Mouse (Mus musculus): ENCODE measurements around the gene Spg20. TPM values are rescaled to one million over a fixed set of nuclear protein-coding genes. Genes with fewer than 3 reads are reported as not detected.

The Spg20 gene
- polyA plus RNA-seq, 1 experiment: 9.0 TPM

DNA sequence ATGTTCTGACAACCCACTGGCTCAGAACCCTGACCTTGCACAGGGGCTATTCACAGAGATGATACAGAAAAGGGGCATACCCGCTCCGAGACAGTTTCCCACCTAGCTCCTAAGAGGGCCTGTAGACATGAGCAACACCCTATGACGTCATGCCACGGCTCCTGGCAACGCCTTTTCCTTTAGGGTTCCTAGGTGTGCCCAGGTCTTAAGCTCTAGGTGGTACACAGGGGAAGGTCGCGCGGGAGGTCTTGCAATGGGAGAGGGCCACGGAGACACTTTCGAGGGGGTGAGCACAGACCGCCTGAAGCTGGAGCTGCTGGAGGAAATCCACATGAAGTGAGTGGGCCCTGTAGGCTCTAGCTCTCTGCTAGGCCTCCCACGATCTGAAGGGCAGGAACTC lies 27.9 kb downstream of the Spg20 start:
- no peaks in the 10 kb centered on the region for H3K4me1 ChIP-seq (replicated peaks; ENCODE audit: control insufficient read depth, insufficient read depth, low read length)
- 95% methylated on average over 12 of the region's 12 CpGs for WGBS
- H3K27me3 ChIP-seq (ENCODE audit: control insufficient read depth, insufficient read depth, low read length): no peaks in the 10 kb centered on the region
- no peaks in the 10 kb centered on the region for H3K36me3 ChIP-seq (ENCODE audit: control insufficient read depth, insufficient read depth, low read length)
- H3K27ac ChIP-seq (ENCODE audit: control insufficient read depth, insufficient read depth, low read length): no peak overlapping the region
- no peak for DNase-seq
- TF ChIP-seq POLR2A (IDR thresholded peaks at IDR 0.05; ENCODE audit: control insufficient read depth, extremely low read depth, insufficient read depth, low read length, poor library complexity) (no peak), CTCF (IDR thresholded peaks at IDR 0.05; ENCODE audit: borderline replicate concordance, control insufficient read depth, extremely low read depth, insufficient read depth, low read length, poor library complexity) (no peak)
- no peak overlapping the region for H3K4me3 ChIP-seq (ENCODE audit: control insufficient read depth, insufficient read depth, low read length)

- Histone ChIP-seq H3K4me3 (ENCODE audit: control insufficient read depth, insufficient read depth, low read length) (no peak overlapping the region), H3K27ac (ENCODE audit: control insufficient read depth, insufficient read depth, low read length) (no peak overlapping the region), H3K4me1 (replicated peaks; ENCODE audit: control insufficient read depth, insufficient read depth, low read length) (no peaks in the 10 kb centered on the region), H3K27me3 (ENCODE audit: control insufficient read depth, insufficient read depth, low read length) (no peaks in the 10 kb centered on the region), H3K36me3 (ENCODE audit: control insufficient read depth, insufficient read depth, low read length) (no peaks in the 10 kb centered on the region)
- DNase-seq: no peak
- TF ChIP-seq CTCF (IDR thresholded peaks at IDR 0.05; ENCODE audit: borderline replicate concordance, control insufficient read depth, extremely low read depth, insufficient read depth, low read length, poor library complexity) (no peak), POLR2A (IDR thresholded peaks at IDR 0.05; ENCODE audit: control insufficient read depth, extremely low read depth, insufficient read depth, low read length, poor library complexity) (no peak)
- 94% methylated on average over 2 of the region's 2 CpGs for WGBS
These were observed 29.5 kb downstream of the Spg20 start for GRCm38 (mm10) chr3:55141401-55141800.

GRCm38 (mm10) chr3:55144916-55145315 lies 33.0 kb downstream of the Spg20 start:
- TF ChIP-seq POLR2A (IDR thresholded peaks at IDR 0.05; ENCODE audit: control insufficient read depth, extremely low read depth, insufficient read depth, low read length, poor library complexity) (no peak), CTCF (IDR thresholded peaks at IDR 0.05; ENCODE audit: borderline replicate concordance, control insufficient read depth, extremely low read depth, insufficient read depth, low read length, poor library complexity) (no peak)
- Histone ChIP-seq H3K27me3 (ENCODE audit: control insufficient read depth, insufficient read depth, low read length) (no peaks in the 10 kb centered on the region), H3K27ac (ENCODE audit: control insufficient read depth, insufficient read depth, low read length) (no peak overlapping the region), H3K36me3 (ENCODE audit: control insufficient read depth, insufficient read depth, low read length) (no peaks in the 10 kb centered on the region), H3K4me3 (ENCODE audit: control insufficient read depth, insufficient read depth, low read length) (no peak overlapping the region), H3K4me1 (replicated peaks; ENCODE audit: control insufficient read depth, insufficient read depth, low read length) (no peaks in the 10 kb centered on the region)
- no peak for DNase-seq
- 95% methylated on average over 4 of the region's 4 CpGs for WGBS

GRCm38 (mm10) chr3:55146441-55146840 lies 34.5 kb downstream of the Spg20 start:
- TF ChIP-seq CTCF (IDR thresholded peaks at IDR 0.05; ENCODE audit: borderline replicate concordance, control insufficient read depth, extremely low read depth, insufficient read depth, low read length, poor library complexity) (no peak), POLR2A (IDR thresholded peaks at IDR 0.05; ENCODE audit: control insufficient read depth, extremely low read depth, insufficient read depth, low read length, poor library complexity) (no peak)
- no peak overlapping the region for H3K27ac ChIP-seq (ENCODE audit: control insufficient read depth, insufficient read depth, low read length)
- 85% methylated on average over 6 of the region's 6 CpGs for WGBS
- H3K4me3 ChIP-seq (ENCODE audit: control insufficient read depth, insufficient read depth, low read length): no peak overlapping the region
- H3K36me3 ChIP-seq (ENCODE audit: control insufficient read depth, insufficient read depth, low read length): no peaks in the 10 kb centered on the region
- DNase-seq: no peak
- no peaks in the 10 kb centered on the region for H3K4me1 ChIP-seq (replicated peaks; ENCODE audit: control insufficient read depth, insufficient read depth, low read length)
- no peaks in the 10 kb centered on the region for H3K27me3 ChIP-seq (ENCODE audit: control insufficient read depth, insufficient read depth, low read length)

DNA sequence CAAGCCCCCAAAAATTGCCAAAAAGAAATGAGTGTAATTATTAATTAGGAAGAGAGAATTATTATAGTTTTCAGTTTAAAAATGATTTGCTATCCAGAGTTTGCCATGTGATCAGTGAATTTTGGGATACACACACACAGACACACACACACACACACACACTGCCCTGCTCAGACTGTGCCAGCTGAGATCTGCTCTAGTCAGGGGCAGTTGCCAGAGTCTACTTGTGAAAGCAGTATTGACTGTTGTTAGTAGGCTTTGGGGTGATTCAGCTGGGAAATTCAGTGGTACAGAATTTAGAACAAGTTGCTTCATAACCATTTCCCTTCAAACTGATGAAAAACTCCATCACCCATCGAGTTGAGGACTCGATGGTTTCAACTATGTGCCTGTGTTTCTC lies 35.2 kb downstream of the Spg20 start:
- DNase-seq: no peak
- no peak overlapping the region for H3K27ac ChIP-seq (ENCODE audit: control insufficient read depth, insufficient read depth, low read length)
- H3K27me3 ChIP-seq (ENCODE audit: control insufficient read depth, insufficient read depth, low read length): no peaks in the 10 kb centered on the region
- no peak overlapping the region for H3K4me3 ChIP-seq (ENCODE audit: control insufficient read depth, insufficient read depth, low read length)
- H3K4me1 ChIP-seq (replicated peaks; ENCODE audit: control insufficient read depth, insufficient read depth, low read length): no peaks in the 10 kb centered on the region
- no peak for TF ChIP-seq CTCF (IDR thresholded peaks at IDR 0.05; ENCODE audit: borderline replicate concordance, control insufficient read depth, extremely low read depth, insufficient read depth, low read length, poor library complexity)
- no peak for TF ChIP-seq POLR2A (IDR thresholded peaks at IDR 0.05; ENCODE audit: control insufficient read depth, extremely low read depth, insufficient read depth, low read length, poor library complexity)
- 80% methylated on average over 2 of the region's 2 CpGs for WGBS
- no peaks in the 10 kb centered on the region for H3K36me3 ChIP-seq (ENCODE audit: control insufficient read depth, insufficient read depth, low read length)

GRCm38 (mm10) chr3:55148091-55148490 lies 36.2 kb downstream of the Spg20 start:
- no peaks in the 10 kb centered on the region for H3K27me3 ChIP-seq (ENCODE audit: control insufficient read depth, insufficient read depth, low read length)
- WGBS: 54% methylated on average over 3 of the region's 3 CpGs
- H3K27ac ChIP-seq (ENCODE audit: control insufficient read depth, insufficient read depth, low read length): no peak overlapping the region
- H3K4me1 ChIP-seq (replicated peaks; ENCODE audit: control insufficient read depth, insufficient read depth, low read length): no peaks in the 10 kb centered on the region
- no peak for DNase-seq
- H3K36me3 ChIP-seq (ENCODE audit: control insufficient read depth, insufficient read depth, low read length): no peaks in the 10 kb centered on the region
- no peak for TF ChIP-seq POLR2A (IDR thresholded peaks at IDR 0.05; ENCODE audit: control insufficient read depth, extremely low read depth, insufficient read depth, low read length, poor library complexity)
- no peak for TF ChIP-seq CTCF (IDR thresholded peaks at IDR 0.05; ENCODE audit: borderline replicate concordance, control insufficient read depth, extremely low read depth, insufficient read depth, low read length, poor library complexity)
- H3K4me3 ChIP-seq (ENCODE audit: control insufficient read depth, insufficient read depth, low read length): no peak overlapping the region

Measured in thymus, adult 2 months (tissue).